ENCODE assay signal across 17 mouse cellular contexts in the genomic region with DNA sequence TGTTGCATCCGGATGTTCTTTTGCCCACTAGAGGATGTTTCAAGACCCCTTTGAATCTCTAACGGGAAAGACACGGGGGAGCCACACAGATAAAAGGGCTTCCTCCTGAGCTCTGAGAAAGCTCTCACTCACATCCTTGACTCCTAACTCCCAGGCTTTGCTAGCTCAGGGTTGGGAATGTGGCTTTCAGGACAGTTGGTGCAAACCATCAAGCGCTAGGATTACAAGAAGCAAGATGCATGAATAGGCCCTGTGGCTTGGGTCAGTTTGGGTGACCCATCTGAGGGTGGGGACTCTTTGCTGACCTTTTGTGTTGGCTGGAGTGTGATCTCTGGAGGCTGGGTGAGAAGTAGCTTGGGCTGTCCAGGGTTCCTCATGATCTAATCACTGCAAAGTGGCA. TPM values are rescaled to one million over a fixed set of nuclear protein-coding genes. Genes with fewer than 3 reads are reported as not detected.
"Had no signal": no experiment of that assay in that cellular context is flagged by ENCODE, and none has a peak within 500 bp of the region (broad histone marks: within the 10 kb centered on the region; RNA-seq: fewer than 3 reads in every experiment).

No protein-coding gene starts in this region.

- H3K27ac ChIP-seq: limb, embryonic 13.5 days; liver, embryonic 14.5 days; neural tube, embryonic 12.5 days; stomach, embryonic 15.5 days had no signal

- H3K4me3 ChIP-seq: myocyte; neural tube, embryonic 12.5 days; stomach, embryonic 15.5 days had no signal

- DNase-seq: kidney, postnatal 14 days; left cerebral cortex, postnatal 4 days; lung, adult 18-20 months; midbrain, embryonic 14.5 days; right cerebral cortex, postnatal 4 days; spleen, adult 18-20 months; thymus, adult 2 months; thymus, postnatal 25 days had no signal

- H3K36me3 ChIP-seq: limb, embryonic 13.5 days; neural tube, embryonic 12.5 days; stomach, embryonic 15.5 days had no signal

- H3K9me3 ChIP-seq: limb, embryonic 13.5 days; neural tube, embryonic 12.5 days; stomach, embryonic 15.5 days had no signal

- H3K9ac ChIP-seq: liver, embryonic 14.5 days; neural tube, embryonic 12.5 days; stomach, embryonic 15.5 days had no signal

- H3K4me2 ChIP-seq: stomach, embryonic 15.5 days had no signal

RNA-seq across cellular contexts. Expression of a gene that starts 5.9 kb away (rescaled TPM):
- total RNA-seq: liver, adult 2 months; megakaryocyte-erythroid progenitor cell, adult 5-6 weeks had no signal
- polyA plus RNA-seq: large intestine, adult 2 months; liver, adult 2 months; lung, embryonic 16.5 days; myocyte; thymus, adult 2 months had no signal
